ENCODE assay signal across 8 mouse cellular contexts in the genomic region with DNA sequence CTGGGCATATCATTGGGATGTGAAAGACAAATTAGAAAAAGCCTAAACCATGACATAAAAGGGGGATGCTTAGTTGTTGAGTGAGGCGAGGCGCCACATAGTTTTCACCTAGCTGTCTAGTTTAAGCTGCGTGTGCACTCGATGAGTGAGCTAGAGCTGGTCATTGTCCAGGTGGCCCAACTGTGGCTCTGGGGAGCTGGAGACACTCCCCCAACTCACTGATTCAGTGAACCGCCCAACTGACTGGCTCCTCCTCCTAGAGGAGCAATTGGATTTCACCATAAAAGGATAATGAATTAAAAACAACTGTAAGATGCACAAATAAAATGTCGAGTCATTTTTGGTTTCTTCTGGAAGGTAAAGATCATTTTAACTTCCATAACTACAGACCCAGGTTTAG. TPM values are rescaled to one million over a fixed set of nuclear protein-coding genes. Genes with fewer than 3 reads are reported as not detected.
DNase-seq lines count a peak whose midpoint lies in the region; ATAC-seq and TF ChIP-seq lines count a peak whose summit lies in the region.

No protein-coding gene starts in this region.

- peak overlapping the region; percentile 89 for H3K4me2 ChIP-seq in embryonic facial prominence, embryonic 14.5 days (ENCODE audit: low read depth, low read length)
- H3K4me2 ChIP-seq in intestine, postnatal 0 days (replicated peaks; ENCODE audit: low read depth): peak overlapping the region; percentile 91

- no peak for ATAC-seq in embryonic facial prominence, embryonic 14.5 days (ENCODE audit: low read depth)
- no peak for ATAC-seq in intestine, postnatal 0 days

- H3K4me1 ChIP-seq in cerebellum, adult 2 months (ENCODE audit: control insufficient read depth, insufficient read depth, low read length): peaks cover 5% of the 10 kb centered on the region; the same call in 1 of the 2 replicates
- H3K4me1 ChIP-seq in embryonic facial prominence, embryonic 14.5 days (ENCODE audit: control insufficient read depth, insufficient read depth, low read length): 0 out of 2 replicates have a peak, but pooled peaks cover 3% of the 10 kb centered on the region
- peaks cover 3% of the 10 kb centered on the region; the same call in 1 of the 2 replicates for H3K4me1 ChIP-seq in intestine, postnatal 0 days (replicated peaks; ENCODE audit: control insufficient read depth, insufficient read depth, low read length)

- TF ChIP-seq POLR2A in cerebellum, adult 2 months (IDR thresholded peaks at IDR 0.05; ENCODE audit: borderline replicate concordance, insufficient read depth, low read length): no peak

- H3K27ac ChIP-seq in cerebellum, adult 2 months (ENCODE audit: insufficient read depth, low read length): no peak overlapping the region
- no peak overlapping the region for H3K27ac ChIP-seq in embryonic facial prominence, embryonic 14.5 days (replicated peaks; ENCODE audit: low read depth, low read length)
- H3K27ac ChIP-seq in intestine, postnatal 0 days (ENCODE audit: low read depth, low read length): no peak overlapping the region

- H3K4me3 ChIP-seq in cerebellum, adult 2 months (replicated peaks; ENCODE audit: insufficient read depth, low read depth, low read length): peak overlapping the region; percentile 98
- H3K4me3 ChIP-seq in embryonic facial prominence, embryonic 14.5 days (ENCODE audit: low read depth, low read length): peak overlapping the region; percentile 88
- peak overlapping the region; percentile 76; the same call in 1 of the 2 replicates for H3K4me3 ChIP-seq in intestine, postnatal 0 days (ENCODE audit: low read depth, low read length)

- 26% methylated on average over 6 of the region's 6 CpGs for WGBS in cerebellum, adult 2 months
- 38% methylated on average over 6 of the region's 6 CpGs for WGBS in embryonic facial prominence, embryonic 14.5 days
- whole genome bisulfite sequencing in intestine, postnatal 0 days: 47% methylated on average over 6 of the region's 6 CpGs

- no peak for TF ChIP-seq CTCF in cerebellum, adult 2 months (IDR thresholded peaks at IDR 0.05; ENCODE audit: borderline replicate concordance, insufficient read depth, low read depth, low read length)
- no peak for TF ChIP-seq CTCF in intestine, postnatal 0 days (IDR thresholded peaks at IDR 0.05; ENCODE audit: low read depth)

- DNase-seq in cerebellum, adult 2 months: peak; percentile 41 to 65
- DNase-seq in cerebellum, postnatal 4 days (ENCODE audit: low spot score in 2 of 2): no peak
- DNase-seq in 416B (ENCODE audit: low read depth): peak; percentile 48
- peak; percentile 30 for DNase-seq in embryonic facial prominence, embryonic 14.5 days (ENCODE audit: low spot score)
- peak; percentile 30 for DNase-seq in retina, postnatal 1 day
- no peak for DNase-seq in left cerebral cortex, adult 8-10 months (ENCODE audit: low spot score in 2 of 2)
- no peak for DNase-seq in layer of hippocampus, adult 9-10 months (ENCODE audit: low spot score)

- H3K9me3 ChIP-seq in embryonic facial prominence, embryonic 14.5 days (ENCODE audit: control insufficient read depth, low read length): no peaks in the 10 kb centered on the region
- no peaks in the 10 kb centered on the region for H3K9me3 ChIP-seq in intestine, postnatal 0 days (ENCODE audit: control insufficient read depth)

- 0 out of 2 replicates have a peak overlapping the region, but pooled peaks have one; percentile 82 for H3K9ac ChIP-seq in embryonic facial prominence, embryonic 14.5 days (ENCODE audit: low read depth, low read length)
- H3K9ac ChIP-seq in intestine, postnatal 0 days (ENCODE audit: low read depth, low read length): no peak overlapping the region

- H3K27me3 ChIP-seq in cerebellum, adult 2 months (ENCODE audit: control insufficient read depth, insufficient read depth, low read length): no peaks in the 10 kb centered on the region
- no peaks in the 10 kb centered on the region for H3K27me3 ChIP-seq in embryonic facial prominence, embryonic 14.5 days (replicated peaks; ENCODE audit: control insufficient read depth, insufficient read depth, low read length)
- H3K27me3 ChIP-seq in intestine, postnatal 0 days (replicated peaks; ENCODE audit: control insufficient read depth, insufficient read depth, low read length): no peaks in the 10 kb centered on the region

- H3K36me3 ChIP-seq in embryonic facial prominence, embryonic 14.5 days (ENCODE audit: control insufficient read depth, insufficient read depth, low read length): no peaks in the 10 kb centered on the region
- no peaks in the 10 kb centered on the region for H3K36me3 ChIP-seq in intestine, postnatal 0 days (ENCODE audit: control insufficient read depth, insufficient read depth)

RNA-seq across cellular contexts. Expression of gene Prepl, which starts 1.0 kb away (rescaled TPM):
- polyA plus RNA-seq in cerebellum, adult 2 months (2012; rRNA removed): 286 and 307 TPM in 2 replicates
- 46.3 and 58.3 TPM in 2 replicates for polyA plus RNA-seq in embryonic facial prominence, embryonic 14.5 days (2014; fragmentation: Nextera tagmentation; extraction: Ambion mirVana)
- polyA plus RNA-seq in intestine, postnatal 0 days (2015; fragmentation: Nextera tagmentation; extraction: Ambion mirVana): 13.7 and 13.8 TPM in 2 replicates
- total RNA-seq in left cerebral cortex, adult 8-10 months (2022): 100 to 1,000 TPM; 388 to 432 (median 406) TPM

RNA-seq across cellular contexts. Expression of gene Camkmt, which starts 1.3 kb away (rescaled TPM):
- polyA plus RNA-seq in cerebellum, adult 2 months (2012; rRNA removed): 6.5 and 6.6 TPM in 2 replicates
- polyA plus RNA-seq in embryonic facial prominence, embryonic 14.5 days (2014; fragmentation: Nextera tagmentation; extraction: Ambion mirVana): 9.9 and 10.1 TPM in 2 replicates
- 7.7 and 9.2 TPM in 2 replicates for polyA plus RNA-seq in intestine, postnatal 0 days (2015; fragmentation: Nextera tagmentation; extraction: Ambion mirVana)
- 10 to 100 TPM; 10.1 to 13.3 (median 12.4) TPM for total RNA-seq in left cerebral cortex, adult 8-10 months (2022)

Comparison
In these comparisons a context has a peak if more than half of its experiments do, and no peak if none do; other contexts are left out.
1. DNase-seq: peak in cerebellum, adult 2 months (2 of 2), 416B (single experiment), embryonic facial prominence, embryonic 14.5 days (single experiment) and retina, postnatal 1 day (single experiment); none in cerebellum, postnatal 4 days (0 of 2), left cerebral cortex, adult 8-10 months (0 of 2) and layer of hippocampus, adult 9-10 months (single experiment).
2. Peak in every context shown above with its lines, with median percentiles within 50 percentile points of each other: H3K4me3 ChIP-seq.